Comparison of ENCODE assay signal across 19 mouse cellular contexts in genomic region chr11:80589387-80589786, GRCm38 (mm10).
"Had no signal": no experiment of that assay in that cellular context is flagged by ENCODE, and none has a peak within 500 bp of the region (broad histone marks: within the 10 kb centered on the region; RNA-seq: fewer than 3 reads in every experiment).

No protein-coding gene starts in this region.

- H3K4me3 ChIP-seq: lung, embryonic 15.5 days; megakaryocyte, embryonic 14.5 days; midbrain, embryonic 13.5 days; midbrain, embryonic 15.5 days had no signal

- H3K4me1 ChIP-seq: lung, embryonic 15.5 days; megakaryocyte, embryonic 14.5 days had no signal

- H3K27ac ChIP-seq: lung, embryonic 15.5 days; macrophage; midbrain, embryonic 13.5 days; midbrain, embryonic 15.5 days had no signal

- H3K9me3 ChIP-seq: lung, embryonic 15.5 days; midbrain, embryonic 13.5 days; midbrain, embryonic 15.5 days had no signal

- H3K4me2 ChIP-seq: lung, embryonic 15.5 days; midbrain, embryonic 11.5 days; midbrain, embryonic 13.5 days; midbrain, embryonic 15.5 days had no signal

- H3K27me3 ChIP-seq: lung, embryonic 15.5 days; midbrain, embryonic 15.5 days had no signal

- DNase-seq: liver, postnatal 0 days; lung, adult 2 months; lung, postnatal 14 days; lung, postnatal 36 days; retina, postnatal 1 day; right cerebral cortex, adult 18-20 months; right cerebral cortex, postnatal 25 days; right cerebral cortex, postnatal 4 days; spleen, adult 18-20 months; thymus, adult 18-20 months; thymus, postnatal 14 days; thymus, postnatal 36 days had no signal

- H3K9ac ChIP-seq: liver, postnatal 0 days; lung, embryonic 15.5 days; midbrain, embryonic 13.5 days; midbrain, embryonic 15.5 days had no signal

- ATAC-seq: liver, postnatal 0 days; lung, postnatal 0 days; midbrain, embryonic 13.5 days; midbrain, embryonic 15.5 days had no signal

- H3K36me3 ChIP-seq: midbrain, embryonic 13.5 days; midbrain, embryonic 15.5 days had no signal
